Comparison of ENCODE assay signal across 20 mouse cellular contexts in the genomic region with DNA sequence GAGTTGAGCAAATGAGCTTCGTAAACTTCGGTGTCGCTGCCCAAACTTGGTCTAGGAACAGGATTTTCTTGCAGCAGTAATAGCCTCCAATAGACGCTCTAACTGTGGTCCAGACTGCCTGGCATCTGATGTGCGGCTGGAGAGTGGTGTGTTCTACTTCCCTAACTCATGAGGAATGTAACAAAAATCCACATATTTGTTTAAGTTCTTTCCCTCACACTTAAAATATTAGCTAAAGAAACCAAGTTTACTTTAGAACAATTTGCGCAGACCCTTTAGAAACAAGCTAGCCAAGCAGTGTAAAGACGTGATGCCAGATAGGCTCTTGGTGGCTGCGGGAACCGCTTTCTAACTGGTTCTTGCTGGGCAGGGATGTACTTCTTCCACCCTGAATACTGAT.
"Had no signal": no experiment of that assay in that cellular context is flagged by ENCODE, and none has a peak within 500 bp of the region (broad histone marks: within the 10 kb centered on the region; RNA-seq: fewer than 3 reads in every experiment).

No protein-coding gene starts in this region.

- H3K36me3 ChIP-seq: limb, embryonic 15.5 days; midbrain, embryonic 12.5 days; midbrain, embryonic 15.5 days; neural tube, embryonic 13.5 days had no signal

- H3K9me3 ChIP-seq: limb, embryonic 15.5 days; midbrain, embryonic 12.5 days; midbrain, embryonic 15.5 days; neural tube, embryonic 13.5 days had no signal

- H3K4me1 ChIP-seq: midbrain, embryonic 12.5 days; midbrain, embryonic 15.5 days had no signal

- H3K27ac ChIP-seq: hindbrain, postnatal 0 days; limb, embryonic 15.5 days; liver, embryonic 14.5 days; midbrain, embryonic 12.5 days; midbrain, embryonic 15.5 days; neural tube, embryonic 13.5 days had no signal

- H3K4me3 ChIP-seq: limb, embryonic 15.5 days; midbrain, embryonic 12.5 days; midbrain, embryonic 15.5 days; myocyte; neural tube, embryonic 13.5 days had no signal

- ATAC-seq: hindbrain, postnatal 0 days; inflammation-experienced regulatory T-cells, adult 6 months; intestine, embryonic 16.5 days; liver, postnatal 0 days; midbrain, embryonic 15.5 days had no signal

- H3K9ac ChIP-seq: limb, embryonic 15.5 days; liver, embryonic 14.5 days; liver, postnatal 0 days; midbrain, embryonic 12.5 days; midbrain, embryonic 15.5 days; neural tube, embryonic 13.5 days had no signal

- DNase-seq: kidney, adult 18-20 months; kidney, adult 9 months; kidney, postnatal 14 days; kidney, postnatal 4 days; left cerebral cortex, postnatal 4 days; liver, postnatal 0 days; retina, postnatal 1 day; right cerebral cortex, postnatal 25 days; spleen, adult 18-20 months; thymus, postnatal 25 days had no signal

- H3K4me2 ChIP-seq: limb, embryonic 15.5 days; liver, embryonic 11.5 days; midbrain, embryonic 12.5 days; midbrain, embryonic 15.5 days; neural tube, embryonic 13.5 days had no signal

- H3K27me3 ChIP-seq: limb, embryonic 15.5 days; midbrain, embryonic 12.5 days; midbrain, embryonic 15.5 days had no signal
